Mouse (Mus musculus) forebrain, embryonic 14.5 days (tissue): ENCODE measurements around the gene Safb2. TPM values are rescaled to one million over a fixed set of nuclear protein-coding genes. Genes with fewer than 3 reads are reported as not detected.

Source experiments
- ATAC-seq: fragments of 200-750 bp; cut with Nextera tagmentation; 2 replicates; pipeline ENCODE4 v1.8.0; 2017; ENCODE audit warnings: mild to moderate bottlenecking, moderate library complexity
- DNase-seq: peaks from one replicate; pipeline ENCODE4 v3.0.0-alpha.2; 2015; ENCODE audit warnings: low spot score
- H3K27ac ChIP-seq: fragments of 300-500 bp; sonication (generic); 2 replicates; pipeline ENCODE4 v1.5.1; 2014; ENCODE audit warnings: low read depth, mild to moderate bottlenecking, control low read depth, low read length, moderate library complexity
- H3K27me3 ChIP-seq: fragments of 300-500 bp; sonication (generic); replicated peaks from 2 replicates; pipeline ENCODE4 v1.6.1; 2014; ENCODE audit warnings: low read length, control low read depth, mixed read lengths; ENCODE audit not compliant: control insufficient read depth, insufficient read depth
- H3K36me3 ChIP-seq: fragments of 300-500 bp; sonication (generic); 2 replicates; pipeline ENCODE4 v1.6.1; 2014; ENCODE audit warnings: low read length, control low read depth; ENCODE audit not compliant: control insufficient read depth, insufficient read depth
- H3K4me1 ChIP-seq: fragments of 300-500 bp; sonication (generic); 2 replicates; pipeline ENCODE4 v1.6.1; 2014; ENCODE audit warnings: antibody characterized with exemption, low read length, control low read depth; ENCODE audit not compliant: control insufficient read depth, insufficient read depth
- H3K4me2 ChIP-seq: fragments of 300-500 bp; sonication (generic); 2 replicates; pipeline ENCODE4 v1.6.1; 2014; ENCODE audit warnings: mild to moderate bottlenecking, control low read depth, low read length
- H3K4me3 ChIP-seq: fragments of 300-500 bp; sonication (generic); 2 replicates; pipeline ENCODE4 v1.5.1; 2014; ENCODE audit warnings: low read depth, low read length, control low read depth
- H3K9ac ChIP-seq: fragments of 300-500 bp; sonication (generic); 2 replicates; pipeline ENCODE4 v1.6.1; 2014; ENCODE audit warnings: mild to moderate bottlenecking, low read length, control low read depth, moderate library complexity
- H3K9me3 ChIP-seq: fragments of 300-500 bp; sonication (generic); replicated peaks from 2 replicates; pipeline ENCODE4 v1.6.1; 2016; ENCODE audit warnings: low read length, control low read depth, mixed read lengths; ENCODE audit not compliant: control insufficient read depth
- whole genome bisulfite sequencing: fragments of 180-500 bp; shearing (Covaris S2); extraction: QIAGEN DNeasy Blood & Tissue Kit; methylation state at CpG from one replicate; pipeline ENCODE4 v1.1.7; 2014; 5-methylcytosine and 5-hydroxymethylcytosine counted together
- polyA plus RNA-seq: library from polyadenylated mRNA; unstranded; fragments of >200 nt; fragmentation: Nextera tagmentation; extraction: Ambion mirVana; gene quantifications from 2 replicates; pipeline ENCODE4 v1.2.1, GENCODE M21; 2014

The Safb2 gene
- polyA plus RNA-seq, 1 experiment from 2014 or later = 28.7 TPM

DNA sequence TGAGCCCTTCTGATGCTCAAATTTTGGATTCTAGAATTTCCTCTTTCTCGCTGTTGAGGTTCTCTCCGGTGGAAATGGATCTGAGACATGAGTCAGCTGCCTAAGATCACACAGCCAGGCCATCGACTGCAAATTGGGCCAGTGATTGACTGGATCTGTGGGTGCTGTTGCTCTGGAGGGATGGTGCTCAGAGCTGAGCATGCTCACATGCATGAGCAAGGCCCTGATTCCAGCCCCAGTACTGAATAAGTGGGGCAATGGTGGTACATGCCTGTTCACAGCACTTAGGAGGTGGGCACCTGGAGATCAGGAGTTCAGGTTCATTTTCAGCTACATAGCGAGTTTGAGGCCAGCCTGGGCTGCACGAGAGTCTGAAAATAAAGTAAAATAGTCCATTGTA lies 37.8 kb downstream of the Safb2 start:
- H3K36me3 ChIP-seq = no peaks in the 10 kb centered on the region
- no peak overlapping the region for H3K4me3 ChIP-seq
- no peaks in the 10 kb centered on the region for H3K9me3 ChIP-seq
- peak overlapping the region; percentile 76 for H3K27ac ChIP-seq
- no peak for ATAC-seq
- no peak overlapping the region for H3K4me2 ChIP-seq
- H3K9ac ChIP-seq = no peak overlapping the region
- DNase-seq = no peak
- WGBS = 83% methylated on average over 5 of the region's 5 CpGs
- H3K4me1 ChIP-seq = peaks cover 31% of the 10 kb centered on the region
- H3K27me3 ChIP-seq = no peaks in the 10 kb centered on the region

DNA sequence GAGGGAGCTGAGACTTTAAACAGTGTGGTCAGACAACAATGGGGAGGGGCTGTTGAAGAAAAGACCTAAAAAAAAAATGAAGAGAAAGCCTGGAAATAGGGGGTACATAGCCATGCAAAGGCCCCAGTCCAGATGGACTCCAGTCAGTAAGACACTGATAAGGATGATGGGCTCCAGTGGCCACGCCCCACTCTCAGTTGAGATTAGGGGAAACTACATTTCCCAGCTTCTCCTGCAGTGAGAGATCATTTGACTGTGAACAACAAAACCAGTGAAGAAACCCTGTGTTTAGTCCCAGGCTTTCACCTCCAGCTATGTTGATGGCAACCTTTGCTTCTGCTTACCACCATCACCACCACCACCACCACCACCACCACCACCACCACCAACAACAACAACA lies 38.4 kb downstream of the Safb2 start:
- Histone ChIP-seq H3K27ac (no peak overlapping the region; the same call in 1 of the 2 replicates), H3K4me3 (no peak overlapping the region), H3K9me3 (no peaks in the 10 kb centered on the region), H3K27me3 (no peaks in the 10 kb centered on the region), H3K4me1 (peaks cover 25% of the 10 kb centered on the region), H3K4me2 (no peak overlapping the region), H3K9ac (no peak overlapping the region), H3K36me3 (no peaks in the 10 kb centered on the region)
- no peak for DNase-seq
- ATAC-seq = no peak
- 87% methylated on average over 1 of the region's 1 CpGs for WGBS

DNA sequence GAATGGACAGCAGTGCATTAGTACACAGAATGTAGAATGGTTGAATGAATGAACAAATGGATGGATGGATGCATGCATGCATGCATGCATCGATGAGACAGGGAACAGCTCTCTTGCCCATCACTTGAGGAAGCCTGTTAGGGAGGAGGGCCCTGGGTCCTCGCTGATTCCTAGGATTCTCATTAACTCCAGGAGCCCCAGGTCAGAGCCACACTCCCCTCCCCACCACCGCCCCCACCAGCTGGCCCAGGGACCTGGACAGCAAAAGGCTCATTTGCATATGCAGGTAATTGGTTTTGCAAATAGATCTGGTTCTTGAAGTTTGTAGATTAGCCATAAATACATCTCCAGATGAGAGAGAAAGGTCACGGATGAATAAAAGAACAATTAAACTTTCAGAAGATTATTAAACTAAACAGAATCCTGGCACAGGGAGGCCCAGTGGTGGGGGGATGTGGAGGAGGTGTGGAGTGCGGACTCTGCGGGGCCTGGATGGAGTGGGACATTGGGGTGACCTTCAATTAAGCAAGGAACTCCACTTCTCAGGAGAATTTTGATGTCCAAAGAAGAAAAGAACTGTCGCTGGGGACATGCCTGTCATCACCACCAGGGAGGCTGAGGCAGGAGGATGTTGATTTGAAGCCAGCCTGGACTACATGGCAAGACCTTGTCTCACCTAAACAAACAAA lies 39.5 kb downstream of the Safb2 start:
- H3K4me3 ChIP-seq = no peak overlapping the region
- ATAC-seq = no peak
- no peaks in the 10 kb centered on the region for H3K9me3 ChIP-seq
- DNase-seq = no peak
- H3K27ac ChIP-seq = no peak overlapping the region
- H3K27me3 ChIP-seq = no peaks in the 10 kb centered on the region
- no peaks in the 10 kb centered on the region for H3K36me3 ChIP-seq
- WGBS = 81% methylated on average over 7 of the region's 7 CpGs
- no peak overlapping the region for H3K9ac ChIP-seq
- peaks cover 25% of the 10 kb centered on the region for H3K4me1 ChIP-seq
- H3K4me2 ChIP-seq = no peak overlapping the region

DNA sequence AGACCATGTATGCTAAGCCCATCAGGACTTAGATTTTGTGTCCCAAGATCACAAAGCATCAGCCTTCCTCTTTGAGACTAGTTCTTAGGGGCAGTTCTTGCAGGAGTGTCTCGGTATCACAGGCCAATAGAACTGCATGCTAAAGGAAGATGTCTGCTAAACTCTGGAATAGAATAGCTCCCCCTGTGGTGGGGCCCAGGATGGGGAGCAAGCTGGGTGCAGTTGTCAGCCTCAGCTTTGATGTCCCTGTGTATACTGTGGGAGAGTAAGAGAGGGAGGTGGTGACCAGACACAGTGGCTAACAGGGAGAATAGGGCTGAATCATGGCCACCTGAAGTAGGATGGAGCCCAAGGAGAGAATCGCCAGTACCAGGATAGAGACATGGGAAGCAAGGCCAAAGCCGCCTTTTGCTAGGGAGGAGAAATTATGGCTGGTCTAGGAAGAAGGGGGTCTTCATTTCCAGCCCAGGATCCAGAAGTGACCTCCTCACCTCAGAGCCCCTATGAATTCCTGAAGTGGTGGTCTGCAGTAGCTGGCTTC lies 40.6 kb downstream of the Safb2 start:
- whole genome bisulfite sequencing = 82% methylated on average over 3 of the region's 3 CpGs
- H3K27ac ChIP-seq = no peak overlapping the region
- no peak for ATAC-seq

DNA sequence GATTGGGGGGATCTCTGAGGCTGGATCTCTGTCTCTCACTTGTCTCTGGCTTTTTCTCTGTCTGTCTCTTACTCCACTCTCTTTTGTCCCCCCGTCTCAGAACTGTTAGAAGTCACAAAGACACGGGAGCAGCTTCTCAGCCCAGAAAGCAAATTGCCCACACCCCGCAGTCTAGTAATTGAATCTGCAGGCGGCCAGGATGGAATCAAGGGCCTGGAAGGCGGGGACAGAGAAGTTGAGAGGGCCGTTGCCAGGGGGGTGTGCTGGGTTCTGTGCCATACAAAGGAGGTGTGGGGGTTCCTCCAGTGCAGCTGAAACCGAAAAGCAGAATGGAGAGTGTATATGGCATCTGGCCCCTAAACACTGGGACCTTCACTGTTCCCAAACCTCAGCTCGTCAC lies 41.6 kb downstream of the Safb2 start:
- Histone ChIP-seq H3K36me3 (no peaks in the 10 kb centered on the region), H3K4me3 (no peak overlapping the region), H3K27me3 (no peaks in the 10 kb centered on the region), H3K4me2 (no peak overlapping the region), H3K27ac (peak overlapping the region; percentile 64), H3K9me3 (no peaks in the 10 kb centered on the region), H3K9ac (no peak overlapping the region), H3K4me1 (peaks cover 20% of the 10 kb centered on the region)
- DNase-seq (peak; percentile 46), ATAC-seq (no peak)
- 16% methylated on average over 8 of the region's 8 CpGs for WGBS

More for the DNA sequence above, 40.6 kb downstream of the Safb2 start:
- H3K4me1 ChIP-seq = peaks cover 19% of the 10 kb centered on the region
- no peak overlapping the region for H3K4me3 ChIP-seq
- no peak overlapping the region for H3K9ac ChIP-seq
- no peak overlapping the region for H3K4me2 ChIP-seq
- DNase-seq = no peak
- no peaks in the 10 kb centered on the region for H3K36me3 ChIP-seq
- no peaks in the 10 kb centered on the region for H3K27me3 ChIP-seq
- H3K9me3 ChIP-seq = no peaks in the 10 kb centered on the region

DNA sequence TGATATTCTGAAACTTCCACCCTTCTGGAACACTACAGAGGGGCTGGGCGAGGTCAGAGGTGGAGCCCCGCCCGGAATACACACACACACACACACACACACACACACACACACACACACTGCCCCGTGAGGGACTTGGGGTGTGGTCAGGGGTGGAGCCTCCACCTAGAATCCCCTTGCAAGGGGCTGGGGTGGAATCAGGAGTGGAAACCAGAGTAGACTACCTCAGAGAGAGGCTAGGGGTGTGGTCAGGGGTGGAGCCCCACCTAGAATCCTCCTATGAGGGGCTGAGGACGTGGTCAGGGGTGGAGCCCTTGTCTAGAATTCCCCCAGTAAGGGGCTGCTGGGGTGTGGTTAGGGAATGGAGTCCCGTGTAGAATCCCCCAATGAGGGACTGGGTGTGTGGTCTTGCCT lies 43.8 kb downstream of the Safb2 start:
- H3K4me3 ChIP-seq = no peak overlapping the region
- no peak overlapping the region for H3K27ac ChIP-seq
- ATAC-seq = no peak
- H3K4me2 ChIP-seq = no peak overlapping the region
- no peak overlapping the region for H3K9ac ChIP-seq
- no peak for DNase-seq
- H3K9me3 ChIP-seq = no peaks in the 10 kb centered on the region
- no peaks in the 10 kb centered on the region for H3K36me3 ChIP-seq
- no peaks in the 10 kb centered on the region for H3K27me3 ChIP-seq
- H3K4me1 ChIP-seq = peaks cover 30% of the 10 kb centered on the region
- WGBS = 45% methylated on average over 6 of the region's 6 CpGs

DNA sequence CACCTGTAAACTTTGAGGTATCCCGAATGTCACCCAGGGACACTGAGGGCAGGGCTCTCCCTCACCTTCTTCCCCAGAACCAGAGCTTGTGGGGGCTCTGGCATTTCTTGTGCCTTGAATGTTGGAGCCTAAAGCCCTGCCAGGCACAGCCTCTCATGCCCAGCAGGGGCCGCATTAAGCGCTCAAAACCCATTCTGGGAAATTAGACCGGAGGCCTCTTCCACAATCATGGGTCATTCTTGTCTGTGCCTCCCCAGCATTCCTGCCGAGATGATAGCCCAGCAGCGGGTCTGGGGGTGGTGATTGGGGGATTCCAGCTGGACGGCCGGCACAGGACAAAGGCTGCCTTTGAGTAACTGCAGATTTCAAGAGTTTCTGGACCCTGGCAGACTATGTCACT lies 46.5 kb downstream of the Safb2 start:
- Histone ChIP-seq H3K36me3 (no peaks in the 10 kb centered on the region), H3K4me3 (no peak overlapping the region), H3K27ac (peak overlapping the region; percentile 72), H3K9ac (no peak overlapping the region), H3K9me3 (no peaks in the 10 kb centered on the region), H3K4me2 (no peak overlapping the region), H3K4me1 (peaks cover 31% of the 10 kb centered on the region), H3K27me3 (no peaks in the 10 kb centered on the region)
- 6% methylated on average over 8 of the region's 8 CpGs for WGBS
- ATAC-seq (peak; percentile 44), DNase-seq (peak; percentile 78)

DNA sequence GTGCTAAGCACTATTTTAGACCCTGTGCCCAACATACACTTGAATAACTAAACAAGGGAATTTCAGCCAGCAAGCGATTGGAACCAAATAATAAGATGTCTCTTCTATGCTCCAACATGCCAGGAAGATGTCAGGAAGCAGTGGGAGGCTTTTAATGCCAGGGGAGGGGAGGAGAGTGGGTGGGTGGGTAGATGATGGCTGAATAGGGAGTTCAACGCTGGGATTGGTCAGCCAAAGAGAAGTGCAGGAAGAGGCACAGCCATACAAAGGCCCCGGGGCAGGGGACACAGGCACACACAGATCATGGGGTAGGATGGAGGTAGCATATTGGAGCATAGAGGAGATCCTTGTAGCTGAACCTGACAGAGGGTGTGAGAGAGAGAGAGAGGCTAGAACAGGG lies 47.5 kb downstream of the Safb2 start:
- H3K36me3 ChIP-seq = no peaks in the 10 kb centered on the region
- WGBS = 23% methylated on average over 3 of the region's 3 CpGs
- H3K4me2 ChIP-seq = no peak overlapping the region
- peaks cover 31% of the 10 kb centered on the region for H3K4me1 ChIP-seq
- no peaks in the 10 kb centered on the region for H3K9me3 ChIP-seq
- H3K4me3 ChIP-seq = no peak overlapping the region
- H3K27ac ChIP-seq = peak overlapping the region; percentile 85
- DNase-seq = peak; percentile 59
- no peaks in the 10 kb centered on the region for H3K27me3 ChIP-seq
- ATAC-seq = peak; percentile 51; the same call in 1 of the 2 replicates
- no peak overlapping the region for H3K9ac ChIP-seq

DNA sequence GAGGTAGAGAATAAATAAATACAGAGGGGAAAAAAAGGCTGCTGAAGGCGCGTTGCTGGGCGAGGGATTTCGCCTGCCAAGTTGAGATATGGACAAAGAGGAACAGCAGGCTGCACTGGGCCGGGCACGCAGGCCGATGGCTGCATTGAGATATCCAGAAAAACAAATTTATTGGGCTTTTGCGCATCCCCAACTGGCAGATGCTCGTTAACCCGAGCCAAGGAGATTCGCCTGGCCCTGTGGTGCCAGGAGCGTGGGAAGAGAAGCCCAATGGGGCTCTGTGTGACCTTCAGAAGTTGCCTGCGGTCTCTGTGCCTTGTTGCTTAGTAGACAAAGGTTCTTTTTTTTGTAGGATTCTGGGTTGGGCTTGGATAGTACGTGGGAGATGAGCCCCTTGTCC lies 48.2 kb downstream of the Safb2 start:
- no peaks in the 10 kb centered on the region for H3K9me3 ChIP-seq
- no peak overlapping the region for H3K4me3 ChIP-seq
- no peaks in the 10 kb centered on the region for H3K36me3 ChIP-seq
- H3K9ac ChIP-seq = peak overlapping the region; percentile 25; the same call in 1 of the 2 replicates
- H3K4me1 ChIP-seq = peaks cover 31% of the 10 kb centered on the region
- ATAC-seq (peak; percentile 42; the same call in 1 of the 2 replicates), DNase-seq (peak; percentile 80)
- WGBS = 14% methylated on average over 14 of the region's 14 CpGs
- no peak overlapping the region for H3K4me2 ChIP-seq
- H3K27me3 ChIP-seq = no peaks in the 10 kb centered on the region
- H3K27ac ChIP-seq = peak overlapping the region; percentile 85
